Mouse (Mus musculus) midbrain, embryonic 16.5 days (tissue): ENCODE results near the gene Enox1. TPM values are rescaled to one million over a fixed set of nuclear protein-coding genes. Genes with fewer than 3 reads are reported as not detected.

Experiments used
- ATAC-seq: fragments of 200-750 bp; cut with Nextera tagmentation; 2 replicates; pipeline ENCODE4 v1.8.0; 2017; ENCODE audit warnings: moderate TSS enrichment
- H3K27ac ChIP-seq: fragments of 300-500 bp; sonication (generic); 2 replicates; pipeline ENCODE4 v1.5.1; 2014; ENCODE audit warnings: mild to moderate bottlenecking, low read length, mixed read lengths
- H3K27me3 ChIP-seq: fragments of 300-500 bp; sonication (generic); 2 replicates; pipeline ENCODE4 v1.6.1; 2014; ENCODE audit warnings: low read depth, low read length, mixed read lengths; ENCODE audit not compliant: control insufficient read depth, insufficient read depth
- H3K36me3 ChIP-seq: fragments of 300-500 bp; sonication (generic); 2 replicates; pipeline ENCODE4 v1.6.1; 2014; ENCODE audit warnings: mild to moderate bottlenecking, low read length, moderate library complexity, mixed read lengths; ENCODE audit not compliant: control insufficient read depth, insufficient read depth
- H3K4me1 ChIP-seq: fragments of 300-500 bp; sonication (generic); 2 replicates; pipeline ENCODE4 v1.6.1; 2014; ENCODE audit warnings: mild to moderate bottlenecking, low read length, mixed read lengths; ENCODE audit not compliant: control insufficient read depth, insufficient read depth
- H3K4me2 ChIP-seq: fragments of 300-500 bp; sonication (generic); 2 replicates; pipeline ENCODE4 v1.6.1; 2014; ENCODE audit warnings: mild to moderate bottlenecking, low read length, mixed read lengths
- H3K4me3 ChIP-seq: fragments of 300-500 bp; sonication (generic); 2 replicates; pipeline ENCODE4 v1.5.1; 2014; ENCODE audit warnings: low read depth, mild to moderate bottlenecking, low read length, moderate library complexity, mixed read lengths
- H3K9ac ChIP-seq: fragments of 300-500 bp; sonication (generic); 2 replicates; pipeline ENCODE4 v1.6.1; 2014; ENCODE audit warnings: low read depth, low read length, mixed read lengths
- H3K9me3 ChIP-seq: fragments of 300-500 bp; sonication (generic); replicated peaks from 2 replicates; pipeline ENCODE4 v1.6.1; 2014; ENCODE audit warnings: mild to moderate bottlenecking, low read length, mixed read lengths; ENCODE audit not compliant: control insufficient read depth, poor library complexity, severe bottlenecking
- WGBS: fragments of 180-500 bp; shearing (Covaris S2); extraction: QIAGEN DNeasy Blood & Tissue Kit; methylation state at CpG from one replicate; pipeline ENCODE4 v1.1.7; 2014; 5-methylcytosine and 5-hydroxymethylcytosine counted together
- polyA plus RNA-seq: library from polyadenylated mRNA; unstranded; fragments of >200 nt; fragmentation: Nextera tagmentation; extraction: Ambion mirVana; gene quantifications from 2 replicates; pipeline ENCODE4 v1.2.1, GENCODE M21; 2015

Enox1 gene
- polyA plus RNA-seq, 1 experiment from 2014 or later, result 42.8 TPM

- Histone ChIP-seq H3K9ac (no peak overlapping the region), H3K4me2 (no peak overlapping the region), H3K27me3 (no peaks in the 10 kb centered on the region), H3K9me3 (no peaks in the 10 kb centered on the region), H3K4me3 (no peak overlapping the region), H3K4me1 (peaks cover 19% of the 10 kb centered on the region), H3K36me3 (no peaks in the 10 kb centered on the region), H3K27ac (peak overlapping the region; percentile 5; the same call in 1 of the 2 replicates)
- ATAC-seq, result no peak
- WGBS, result 62% methylated on average over 6 of the region's 6 CpGs
These were observed 117.2 kb downstream of the Enox1 start for GRCm38 (mm10) chr14:77273721-77274120.

- 92% methylated on average over 6 of the region's 6 CpGs for WGBS
- Histone ChIP-seq H3K4me1 (peaks cover 22% of the 10 kb centered on the region), H3K36me3 (no peaks in the 10 kb centered on the region)
These were observed 119.0 kb downstream of the Enox1 start for GRCm38 (mm10) chr14:77275607-77276006.

GRCm38 (mm10) chr14:77279143-77279542 is 122.6 kb downstream of the Enox1 start:
- peaks cover 5% of the 10 kb centered on the region; the same call in 1 of the 2 replicates for H3K4me1 ChIP-seq
- no peak overlapping the region for H3K4me3 ChIP-seq
- ATAC-seq, result no peak
- no peaks in the 10 kb centered on the region for H3K36me3 ChIP-seq
- H3K9ac ChIP-seq, result no peak overlapping the region
- 77% methylated on average over 4 of the region's 4 CpGs for WGBS
- no peaks in the 10 kb centered on the region for H3K9me3 ChIP-seq
- H3K27ac ChIP-seq, result no peak overlapping the region
- H3K4me2 ChIP-seq, result no peak overlapping the region
- no peaks in the 10 kb centered on the region for H3K27me3 ChIP-seq

More at GRCm38 (mm10) chr14:77275607-77276006, 119.0 kb downstream of the Enox1 start:
- H3K9ac ChIP-seq, result no peak overlapping the region
- no peak overlapping the region for H3K27ac ChIP-seq
- H3K4me2 ChIP-seq, result no peak overlapping the region
- ATAC-seq, result no peak
- no peak overlapping the region for H3K4me3 ChIP-seq
- H3K9me3 ChIP-seq, result no peaks in the 10 kb centered on the region
- H3K27me3 ChIP-seq, result no peaks in the 10 kb centered on the region

- Histone ChIP-seq H3K4me2 (no peak overlapping the region), H3K27ac (no peak overlapping the region), H3K4me1 (0 out of 2 replicates have a peak, but pooled peaks cover 3% of the 10 kb centered on the region), H3K9ac (no peak overlapping the region), H3K36me3 (no peaks in the 10 kb centered on the region), H3K27me3 (no peaks in the 10 kb centered on the region), H3K4me3 (no peak overlapping the region), H3K9me3 (no peaks in the 10 kb centered on the region)
- WGBS, result 81% methylated on average over 2 of the region's 2 CpGs
- ATAC-seq, result no peak
These were observed 123.9 kb downstream of the Enox1 start for GRCm38 (mm10) chr14:77280454-77280853.

GRCm38 (mm10) chr14:77280893-77281292 is 124.3 kb downstream of the Enox1 start:
- H3K4me3 ChIP-seq, result no peak overlapping the region
- H3K27me3 ChIP-seq, result no peaks in the 10 kb centered on the region
- no peaks in the 10 kb centered on the region for H3K36me3 ChIP-seq
- no peak overlapping the region for H3K27ac ChIP-seq
- H3K4me1 ChIP-seq, result 0 out of 2 replicates have a peak, but pooled peaks cover 3% of the 10 kb centered on the region
- H3K9me3 ChIP-seq, result no peaks in the 10 kb centered on the region
- no peak overlapping the region for H3K4me2 ChIP-seq
- ATAC-seq, result no peak
- WGBS, result 72% methylated on average over 7 of the region's 7 CpGs
- H3K9ac ChIP-seq, result no peak overlapping the region

GRCm38 (mm10) chr14:77283939-77284338 is 127.4 kb downstream of the Enox1 start:
- Histone ChIP-seq H3K4me1 (0 out of 2 replicates have a peak, but pooled peaks cover 3% of the 10 kb centered on the region), H3K4me3 (no peak overlapping the region), H3K9me3 (no peaks in the 10 kb centered on the region), H3K4me2 (no peak overlapping the region), H3K27ac (no peak overlapping the region), H3K36me3 (no peaks in the 10 kb centered on the region), H3K9ac (no peak overlapping the region), H3K27me3 (no peaks in the 10 kb centered on the region)
- no peak for ATAC-seq
- 45% methylated on average over 4 of the region's 4 CpGs for WGBS

- ATAC-seq, result no peak
- no peak overlapping the region for H3K4me3 ChIP-seq
- no peaks in the 10 kb centered on the region for H3K27me3 ChIP-seq
- WGBS, result 83% methylated on average over 3 of the region's 3 CpGs
- H3K9ac ChIP-seq, result no peak overlapping the region
- no peak overlapping the region for H3K4me2 ChIP-seq
- no peaks in the 10 kb centered on the region for H3K4me1 ChIP-seq
- no peaks in the 10 kb centered on the region for H3K9me3 ChIP-seq
- no peak overlapping the region for H3K27ac ChIP-seq
- H3K36me3 ChIP-seq, result no peaks in the 10 kb centered on the region
These were observed 128.9 kb downstream of the Enox1 start for GRCm38 (mm10) chr14:77285453-77285852.

- no peak for ATAC-seq
- Histone ChIP-seq H3K4me3 (no peak overlapping the region), H3K4me2 (no peak overlapping the region), H3K36me3 (no peaks in the 10 kb centered on the region), H3K9ac (no peak overlapping the region), H3K4me1 (no peaks in the 10 kb centered on the region), H3K9me3 (no peaks in the 10 kb centered on the region), H3K27me3 (no peaks in the 10 kb centered on the region), H3K27ac (no peak overlapping the region)
- WGBS, result 92% methylated on average over 5 of the region's 5 CpGs
These were observed 135.2 kb downstream of the Enox1 start for GRCm38 (mm10) chr14:77291756-77292155.

- Histone ChIP-seq H3K4me3 (no peak overlapping the region), H3K27ac (no peak overlapping the region), H3K4me2 (no peak overlapping the region), H3K4me1 (no peaks in the 10 kb centered on the region), H3K9ac (no peak overlapping the region), H3K36me3 (no peaks in the 10 kb centered on the region), H3K9me3 (no peaks in the 10 kb centered on the region), H3K27me3 (no peaks in the 10 kb centered on the region)
- no peak for ATAC-seq
- 54% methylated on average over 4 of the region's 4 CpGs for WGBS
These were observed 140.5 kb downstream of the Enox1 start for GRCm38 (mm10) chr14:77297039-77297438.
